22 mouse cellular contexts compared by ENCODE assay signal in genomic region chr2:84717357-84717756, GRCm38 (mm10). TPM values are rescaled to one million over a fixed set of nuclear protein-coding genes. Genes with fewer than 3 reads are reported as not detected.
DNase-seq lines count a peak whose midpoint lies in the region; ATAC-seq and TF ChIP-seq lines count a peak whose summit lies in the region.
"Had no signal": no experiment of that assay in that cellular context is flagged by ENCODE, and none has a peak within 500 bp of the region (broad histone marks: within the 10 kb centered on the region; RNA-seq: fewer than 3 reads in every experiment).

No protein-coding gene starts in this region.

- H3K36me3 ChIP-seq in midbrain, embryonic 11.5 days (ENCODE audit: control insufficient read depth, insufficient read depth, low read length), result no peaks in the 10 kb centered on the region
- H3K36me3 ChIP-seq in midbrain, embryonic 15.5 days (replicated peaks), result no peaks in the 10 kb centered on the region
- H3K36me3 ChIP-seq in liver, embryonic 11.5 days (ENCODE audit: control insufficient read depth, insufficient read depth, low read length), result no peaks in the 10 kb centered on the region
- peaks cover 9% of the 10 kb centered on the region; the same call in 1 of the 2 replicates for H3K36me3 ChIP-seq in liver, postnatal 0 days (replicated peaks; ENCODE audit: insufficient read depth, low read length)
- peaks cover 14% of the 10 kb centered on the region for H3K36me3 ChIP-seq in limb, embryonic 10.5 days

- peak overlapping the region; percentile 95 for H3K27ac ChIP-seq in gastrocnemius, adult 2 months
- no peak overlapping the region for H3K27ac ChIP-seq in midbrain, embryonic 11.5 days (ENCODE audit: low read depth, low read length)
- H3K27ac ChIP-seq in midbrain, embryonic 15.5 days, result no peak overlapping the region
- peak overlapping the region; percentile 13; the same call in 1 of the 2 replicates for H3K27ac ChIP-seq in liver, embryonic 11.5 days (ENCODE audit: low read depth, low read length)
- H3K27ac ChIP-seq in liver, postnatal 0 days (ENCODE audit: low read depth), result peak overlapping the region; percentile 66; the same call in 1 of the 2 replicates
- no peak overlapping the region for H3K27ac ChIP-seq in limb, embryonic 10.5 days
- H3K27ac ChIP-seq: kidney, embryonic 15.5 days; limb, embryonic 12.5 days had no signal

- no peak overlapping the region for H3K4me3 ChIP-seq in gastrocnemius, adult 2 months
- no peak overlapping the region for H3K4me3 ChIP-seq in midbrain, embryonic 11.5 days (ENCODE audit: low read depth, low read length)
- no peak overlapping the region for H3K4me3 ChIP-seq in midbrain, embryonic 15.5 days
- H3K4me3 ChIP-seq in liver, embryonic 11.5 days (ENCODE audit: low read depth, low read length), result no peak overlapping the region
- no peak overlapping the region for H3K4me3 ChIP-seq in liver, postnatal 0 days (ENCODE audit: low read depth, low read length)
- H3K4me3 ChIP-seq in limb, embryonic 10.5 days, result no peak overlapping the region
- H3K4me3 ChIP-seq: kidney, embryonic 15.5 days; limb, embryonic 12.5 days had no signal

- no peak overlapping the region for H3K9ac ChIP-seq in midbrain, embryonic 11.5 days (ENCODE audit: low read length)
- H3K9ac ChIP-seq in midbrain, embryonic 15.5 days, result no peak overlapping the region
- H3K9ac ChIP-seq in liver, embryonic 11.5 days (ENCODE audit: low read depth, low read length), result no peak overlapping the region
- H3K9ac ChIP-seq in liver, postnatal 0 days (replicated peaks), result no peak overlapping the region
- H3K9ac ChIP-seq: kidney, embryonic 15.5 days; limb, embryonic 12.5 days; lung, embryonic 14.5 days had no signal

- no peak for DNase-seq in gastrocnemius, adult 2 months
- DNase-seq in gastrocnemius, adult 18-20 months (ENCODE audit: low spot score), result no peak
- DNase-seq in midbrain, embryonic 11.5 days (ENCODE audit: low spot score, missing footprints), result peak; percentile 17
- no peak for DNase-seq in liver, embryonic 11.5 days (ENCODE audit: low spot score)
- no peak for DNase-seq in liver, postnatal 0 days
- DNase-seq in limb, embryonic 10.5 days (ENCODE audit: low spot score), result no peak
- DNase-seq in spleen, postnatal 36 days (ENCODE audit: low spot score in 2 of 2), result no peak
- DNase-seq: adrenal gland, postnatal 25 days; B cell, adult 2 months; cerebellum, postnatal 14 days; gastrocnemius, postnatal 10 days; kidney, adult 11 months; kidney, postnatal 36 days; layer of hippocampus, postnatal 36 days; lung, embryonic 14.5 days; lung, postnatal 36 days; right cerebral cortex, adult 18-20 months had no signal

- TF ChIP-seq EP300 in liver, postnatal 0 days (IDR thresholded peaks at IDR 0.05; ENCODE audit: low read depth), result no peak

- intact Hi-C loops in gastrocnemius, adult 2 months (cut with DNase I), result no loop called here

- no peaks in the 10 kb centered on the region for H3K27me3 ChIP-seq in midbrain, embryonic 11.5 days (ENCODE audit: control insufficient read depth, insufficient read depth, low read length)
- H3K27me3 ChIP-seq in midbrain, embryonic 15.5 days (replicated peaks), result no peaks in the 10 kb centered on the region
- H3K27me3 ChIP-seq in liver, embryonic 11.5 days (replicated peaks; ENCODE audit: control insufficient read depth, insufficient read depth, low read length), result no peaks in the 10 kb centered on the region
- no peaks in the 10 kb centered on the region for H3K27me3 ChIP-seq in liver, postnatal 0 days (ENCODE audit: insufficient read depth, low read length)
- H3K27me3 ChIP-seq in limb, embryonic 10.5 days (ENCODE audit: low read depth, poor library complexity, severe bottlenecking), result no peaks in the 10 kb centered on the region
- H3K27me3 ChIP-seq: kidney, embryonic 15.5 days; limb, embryonic 12.5 days had no signal

- no peaks in the 10 kb centered on the region for H3K9me3 ChIP-seq in midbrain, embryonic 11.5 days (ENCODE audit: control insufficient read depth, low read length)
- H3K9me3 ChIP-seq in midbrain, embryonic 15.5 days, result no peaks in the 10 kb centered on the region
- H3K9me3 ChIP-seq in liver, embryonic 11.5 days (ENCODE audit: control insufficient read depth, low read length), result no peaks in the 10 kb centered on the region
- H3K9me3 ChIP-seq in liver, postnatal 0 days (ENCODE audit: low read length), result no peaks in the 10 kb centered on the region
- H3K9me3 ChIP-seq in limb, embryonic 10.5 days (replicated peaks), result no peaks in the 10 kb centered on the region
- H3K9me3 ChIP-seq: kidney, embryonic 15.5 days; limb, embryonic 12.5 days had no signal

- ATAC-seq in midbrain, embryonic 11.5 days (ENCODE audit: low FRiP score), result no peak
- ATAC-seq in midbrain, embryonic 15.5 days (replicated peaks), result no peak
- ATAC-seq in liver, embryonic 11.5 days (replicated peaks; ENCODE audit: low FRiP score), result no peak
- ATAC-seq in liver, postnatal 0 days, result no peak
- ATAC-seq: forebrain, embryonic 14.5 days; midbrain, embryonic 16.5 days had no signal

- no peak for TF ChIP-seq CTCF in gastrocnemius, adult 2 months (IDR thresholded peaks at IDR 0.05)
- no peak for TF ChIP-seq CTCF in liver, postnatal 0 days (IDR thresholded peaks at IDR 0.05; ENCODE audit: low read depth)

- WGBS in midbrain, embryonic 11.5 days, result 86% methylated on average over 4 of the region's 4 CpGs
- 91% methylated on average over 4 of the region's 4 CpGs for WGBS in midbrain, embryonic 15.5 days
- WGBS in liver, embryonic 11.5 days, result 91% methylated on average over 4 of the region's 4 CpGs
- WGBS in liver, postnatal 0 days (ENCODE audit: insufficient replicate concordance), result 90% methylated on average over 4 of the region's 4 CpGs
- 93% methylated on average over 4 of the region's 4 CpGs for WGBS in limb, embryonic 10.5 days

- no peak overlapping the region for H3K4me2 ChIP-seq in midbrain, embryonic 11.5 days
- H3K4me2 ChIP-seq in midbrain, embryonic 15.5 days, result no peak overlapping the region
- H3K4me2 ChIP-seq in liver, embryonic 11.5 days, result no peak overlapping the region
- H3K4me2 ChIP-seq in liver, postnatal 0 days (ENCODE audit: low read depth, low read length), result peak overlapping the region; percentile 91; the same call in 1 of the 2 replicates
- H3K4me2 ChIP-seq: kidney, embryonic 15.5 days; limb, embryonic 12.5 days had no signal

- H3K4me1 ChIP-seq in midbrain, embryonic 11.5 days (ENCODE audit: control insufficient read depth, insufficient read depth, low read length), result peaks cover 10% of the 10 kb centered on the region
- H3K4me1 ChIP-seq in midbrain, embryonic 15.5 days, result peaks cover 20% of the 10 kb centered on the region
- H3K4me1 ChIP-seq in liver, embryonic 11.5 days (replicated peaks; ENCODE audit: control insufficient read depth, insufficient read depth, low read length), result peaks cover 21% of the 10 kb centered on the region
- H3K4me1 ChIP-seq in liver, postnatal 0 days (ENCODE audit: insufficient read depth), result peaks cover 15% of the 10 kb centered on the region
- peaks cover 19% of the 10 kb centered on the region for H3K4me1 ChIP-seq in limb, embryonic 10.5 days

RNA-seq across cellular contexts. Expression of gene Zdhhc5, which starts 2.4 kb away (rescaled TPM):
- total RNA-seq in gastrocnemius, adult 2 months (2021), result 10 to 100 TPM; 71.9 to 75.1 TPM
- 10 to 100 TPM; 72.0 to 78.9 TPM for total RNA-seq in gastrocnemius, adult 18-20 months (2021)
- polyA plus RNA-seq in midbrain, embryonic 11.5 days (2014; fragmentation: Nextera tagmentation; extraction: Ambion mirVana), result 22.4 and 23.9 TPM in 2 replicates
- 19.0 and 19.9 TPM in 2 replicates for polyA plus RNA-seq in midbrain, embryonic 15.5 days (2015; fragmentation: Nextera tagmentation; extraction: Ambion mirVana)
- 26.5 and 28.8 TPM in 2 replicates for polyA plus RNA-seq in liver, embryonic 11.5 days (2014; fragmentation: Nextera tagmentation; extraction: Ambion mirVana)
- polyA plus RNA-seq in liver, postnatal 0 days (2015; fragmentation: Nextera tagmentation; extraction: Ambion mirVana), result 11.3 and 13.4 TPM in 2 replicates
- polyA plus RNA-seq in limb, embryonic 10.5 days (2016; fragmentation: Nextera tagmentation; extraction: Ambion mirVana), result 33.7 and 34.3 TPM in 2 replicates

RNA-seq across cellular contexts. Expression of gene Clp1, which starts 9.8 kb away (rescaled TPM):
- 1 to 10 TPM; 4.2 to 5.2 TPM for total RNA-seq in gastrocnemius, adult 2 months (2021)
- 1 to 10 TPM; 3.3 to 3.8 TPM for total RNA-seq in gastrocnemius, adult 18-20 months (2021)
- 54.4 and 57.0 TPM in 2 replicates for polyA plus RNA-seq in midbrain, embryonic 11.5 days (2014; fragmentation: Nextera tagmentation; extraction: Ambion mirVana)
- 24.4 and 25.2 TPM in 2 replicates for polyA plus RNA-seq in midbrain, embryonic 15.5 days (2015; fragmentation: Nextera tagmentation; extraction: Ambion mirVana)
- polyA plus RNA-seq in liver, embryonic 11.5 days (2014; fragmentation: Nextera tagmentation; extraction: Ambion mirVana), result 59.3 and 63.4 TPM in 2 replicates
- 31.7 and 32.1 TPM in 2 replicates for polyA plus RNA-seq in liver, postnatal 0 days (2015; fragmentation: Nextera tagmentation; extraction: Ambion mirVana)
- 57.8 and 58.8 TPM in 2 replicates for polyA plus RNA-seq in limb, embryonic 10.5 days (2016; fragmentation: Nextera tagmentation; extraction: Ambion mirVana)

RNA-seq across cellular contexts. Expression of gene Ypel4, which starts 16.5 kb away (rescaled TPM):
- under 1 TPM; 0.33 to 0.86 TPM for total RNA-seq in gastrocnemius, adult 2 months (2021)
- total RNA-seq in gastrocnemius, adult 18-20 months (2021), result under 1 TPM; 0.38 to 0.57 TPM
- 13.6 and 14.2 TPM in 2 replicates for polyA plus RNA-seq in midbrain, embryonic 11.5 days (2014; fragmentation: Nextera tagmentation; extraction: Ambion mirVana)
- 27.5 and 28.0 TPM in 2 replicates for polyA plus RNA-seq in midbrain, embryonic 15.5 days (2015; fragmentation: Nextera tagmentation; extraction: Ambion mirVana)
- 11.4 and 14.2 TPM in 2 replicates for polyA plus RNA-seq in liver, embryonic 11.5 days (2014; fragmentation: Nextera tagmentation; extraction: Ambion mirVana)
- polyA plus RNA-seq in liver, postnatal 0 days (2015; fragmentation: Nextera tagmentation; extraction: Ambion mirVana), result 18.4 and 20.9 TPM in 2 replicates
- polyA plus RNA-seq in limb, embryonic 10.5 days (2016; fragmentation: Nextera tagmentation; extraction: Ambion mirVana), result 5.7 and 9.6 TPM in 2 replicates

RNA-seq across cellular contexts. Expression of gene Gm19426, which starts 26.1 kb away (rescaled TPM):
- not detected for total RNA-seq in gastrocnemius, adult 2 months (2021)
- total RNA-seq in gastrocnemius, adult 18-20 months (2021), result under 1 TPM in 1 of 2 experiments, not detected in 1; 0.43 TPM
- polyA plus RNA-seq in midbrain, embryonic 11.5 days (2014; fragmentation: Nextera tagmentation; extraction: Ambion mirVana), result 4.5 and 6.5 TPM in 2 replicates
- 3.6 and 4.6 TPM in 2 replicates for polyA plus RNA-seq in midbrain, embryonic 15.5 days (2015; fragmentation: Nextera tagmentation; extraction: Ambion mirVana)
- polyA plus RNA-seq in liver, embryonic 11.5 days (2014; fragmentation: Nextera tagmentation; extraction: Ambion mirVana), result 2.9 and 3.3 TPM in 2 replicates
- polyA plus RNA-seq in liver, postnatal 0 days (2015; fragmentation: Nextera tagmentation; extraction: Ambion mirVana), result 1.2 and 1.3 TPM in 2 replicates
- 7.6 and 8.2 TPM in 2 replicates for polyA plus RNA-seq in limb, embryonic 10.5 days (2016; fragmentation: Nextera tagmentation; extraction: Ambion mirVana)

RNA-seq across cellular contexts. Expression of gene Tmx2, which starts 38.4 kb away (rescaled TPM):
- 10 to 100 TPM; 34.9 to 73.4 TPM for total RNA-seq in gastrocnemius, adult 2 months (2021)
- total RNA-seq in gastrocnemius, adult 18-20 months (2021), result 10 to 100 TPM; 45.5 to 47.7 TPM
- 193 and 195 TPM in 2 replicates for polyA plus RNA-seq in midbrain, embryonic 11.5 days (2014; fragmentation: Nextera tagmentation; extraction: Ambion mirVana)
- 271 and 279 TPM in 2 replicates for polyA plus RNA-seq in midbrain, embryonic 15.5 days (2015; fragmentation: Nextera tagmentation; extraction: Ambion mirVana)
- 115 and 125 TPM in 2 replicates for polyA plus RNA-seq in liver, embryonic 11.5 days (2014; fragmentation: Nextera tagmentation; extraction: Ambion mirVana)
- 55.9 and 60.6 TPM in 2 replicates for polyA plus RNA-seq in liver, postnatal 0 days (2015; fragmentation: Nextera tagmentation; extraction: Ambion mirVana)
- 115 and 132 TPM in 2 replicates for polyA plus RNA-seq in limb, embryonic 10.5 days (2016; fragmentation: Nextera tagmentation; extraction: Ambion mirVana)

Comparison
In these comparisons a context has a peak if more than half of its experiments do, and no peak if none do; other contexts are left out.
1. H3K27ac ChIP-seq: peak in gastrocnemius, adult 2 months (single experiment), liver, embryonic 11.5 days (single experiment) and liver, postnatal 0 days (single experiment); none in midbrain, embryonic 11.5 days (single experiment), midbrain, embryonic 15.5 days (single experiment) and limb, embryonic 10.5 days (single experiment).